Mouse (Mus musculus): ENCODE data around the gene Dock10. TPM values are rescaled to one million over a fixed set of nuclear protein-coding genes. Genes with fewer than 3 reads are reported as not detected.

Gene Dock10
- polyA plus RNA-seq, 1 experiment from 2014 or later = 5.5 TPM

DNA sequence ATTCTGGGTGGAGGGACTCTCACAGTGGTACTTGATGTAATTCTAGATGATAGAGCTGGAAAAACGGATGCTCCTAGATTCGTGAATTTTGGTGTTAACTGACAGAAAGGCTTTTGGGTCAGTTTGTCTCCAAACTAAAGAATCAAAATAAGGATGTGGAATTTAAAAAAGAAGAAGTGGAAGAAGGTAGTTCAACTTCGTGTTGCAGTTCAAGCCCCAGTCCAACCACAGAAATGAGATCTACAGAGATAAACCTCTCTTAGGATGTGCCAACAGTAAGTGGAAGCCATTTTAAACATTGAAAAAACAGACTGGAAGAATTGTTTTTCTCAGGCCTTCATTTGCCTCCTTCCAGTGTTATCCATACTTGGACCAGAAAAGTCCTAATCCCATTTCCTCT is 111.7 kb downstream of the Dock10 start:
- no peaks in the 10 kb centered on the region for H3K27me3 ChIP-seq
- H3K9me3 ChIP-seq = no peaks in the 10 kb centered on the region
- no peaks in the 10 kb centered on the region for H3K4me1 ChIP-seq (replicated peaks)
- H3K27ac ChIP-seq (replicated peaks) = no peak overlapping the region
- ATAC-seq (ENCODE audit: low FRiP score, low read depth) = no peak
- no peak overlapping the region for H3K4me3 ChIP-seq
- H3K4me2 ChIP-seq = no peak overlapping the region
- H3K9ac ChIP-seq = no peak overlapping the region
- 85% methylated on average over 3 of the region's 3 CpGs for WGBS
- no peaks in the 10 kb centered on the region for H3K36me3 ChIP-seq

DNA sequence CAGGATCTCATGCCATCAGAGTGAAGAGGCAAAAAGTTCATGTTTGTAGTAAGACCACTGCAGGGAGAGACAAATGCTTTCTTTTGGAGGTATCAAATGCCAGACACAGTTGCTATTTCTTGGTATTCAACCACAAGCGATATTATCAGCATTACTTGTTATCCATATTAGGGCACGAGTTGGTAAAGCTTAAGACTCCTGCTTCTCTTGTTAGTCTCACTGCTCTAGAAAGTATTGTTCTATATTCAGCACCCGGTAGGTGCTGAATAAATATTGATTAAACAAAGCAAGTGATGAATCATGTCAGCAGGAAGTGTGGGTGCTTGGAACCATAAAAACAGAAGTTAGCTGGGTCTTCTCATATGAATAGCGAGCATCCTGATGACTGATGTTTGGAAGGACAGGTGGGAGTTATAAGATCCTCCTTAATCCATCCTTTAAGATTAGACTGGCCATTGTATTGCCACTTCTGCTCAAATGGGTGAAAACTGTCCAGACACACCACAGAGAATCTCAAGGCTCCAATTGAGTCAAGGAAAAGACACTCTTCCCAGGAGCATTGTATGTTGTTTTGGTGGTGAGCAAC is 114.4 kb downstream of the Dock10 start:
- no peaks in the 10 kb centered on the region for H3K36me3 ChIP-seq
- no peaks in the 10 kb centered on the region for H3K4me1 ChIP-seq (replicated peaks)
- ATAC-seq (ENCODE audit: low FRiP score, low read depth) = no peak
- H3K9ac ChIP-seq = no peak overlapping the region
- H3K9me3 ChIP-seq = no peaks in the 10 kb centered on the region
- H3K27ac ChIP-seq (replicated peaks) = no peak overlapping the region
- H3K4me3 ChIP-seq = no peak overlapping the region
- H3K27me3 ChIP-seq = no peaks in the 10 kb centered on the region
- 89% methylated on average over 4 of the region's 4 CpGs for WGBS
- no peak overlapping the region for H3K4me2 ChIP-seq

DNA sequence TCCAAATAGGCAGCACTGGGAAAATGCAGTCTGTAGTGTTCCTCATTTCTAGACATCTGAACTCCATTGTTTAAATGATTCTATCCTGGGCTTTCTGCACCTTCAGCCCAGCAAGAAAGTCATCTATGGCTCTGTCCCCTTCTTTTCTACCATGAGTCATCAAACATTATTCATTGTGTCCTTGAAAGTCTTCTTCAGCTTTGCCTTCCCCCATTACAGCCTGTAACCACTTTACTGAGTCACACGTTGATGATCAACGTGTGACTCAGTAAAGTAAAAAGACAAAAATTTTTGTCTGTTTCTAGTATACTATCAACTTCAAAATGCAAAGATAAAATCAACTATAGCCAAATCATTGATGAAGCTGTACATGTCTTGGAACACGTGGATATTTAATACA is 116.5 kb downstream of the Dock10 start:
- WGBS = 90% methylated on average over 3 of the region's 3 CpGs
- H3K4me3 ChIP-seq = no peak overlapping the region
- H3K36me3 ChIP-seq = no peaks in the 10 kb centered on the region
- H3K4me2 ChIP-seq = no peak overlapping the region
- H3K9ac ChIP-seq = no peak overlapping the region
- H3K4me1 ChIP-seq (replicated peaks) = no peaks in the 10 kb centered on the region
- H3K27me3 ChIP-seq = no peaks in the 10 kb centered on the region
- no peak for ATAC-seq (ENCODE audit: low FRiP score, low read depth)
- H3K9me3 ChIP-seq = no peaks in the 10 kb centered on the region
- H3K27ac ChIP-seq (replicated peaks) = no peak overlapping the region

DNA sequence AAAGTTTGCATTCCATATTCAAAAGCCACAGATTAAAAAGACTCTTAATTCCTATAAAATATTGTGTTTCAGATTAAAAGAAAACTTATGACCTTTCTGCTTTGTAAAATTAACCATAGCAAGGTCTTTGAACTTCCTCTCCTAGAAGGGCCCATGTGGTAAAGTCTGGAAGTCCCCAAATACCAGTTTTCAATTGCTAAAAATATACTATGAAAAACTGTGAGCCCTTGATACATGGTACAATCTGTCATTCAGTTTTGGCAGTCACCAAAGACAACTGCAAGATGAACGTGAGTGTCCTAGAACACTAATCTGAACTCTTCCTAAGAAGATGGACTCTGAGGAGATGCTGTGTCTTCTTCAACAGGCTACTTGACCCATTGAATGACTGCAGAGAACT is 117.0 kb downstream of the Dock10 start:
- Histone ChIP-seq H3K27ac (replicated peaks) (no peak overlapping the region), H3K9me3 (no peaks in the 10 kb centered on the region), H3K4me2 (no peak overlapping the region), H3K9ac (no peak overlapping the region), H3K27me3 (no peaks in the 10 kb centered on the region), H3K4me3 (no peak overlapping the region), H3K36me3 (no peaks in the 10 kb centered on the region), H3K4me1 (replicated peaks) (no peaks in the 10 kb centered on the region)
- WGBS = 92% methylated on average over 1 of the region's 1 CpGs
- ATAC-seq (ENCODE audit: low FRiP score, low read depth) = no peak

DNA sequence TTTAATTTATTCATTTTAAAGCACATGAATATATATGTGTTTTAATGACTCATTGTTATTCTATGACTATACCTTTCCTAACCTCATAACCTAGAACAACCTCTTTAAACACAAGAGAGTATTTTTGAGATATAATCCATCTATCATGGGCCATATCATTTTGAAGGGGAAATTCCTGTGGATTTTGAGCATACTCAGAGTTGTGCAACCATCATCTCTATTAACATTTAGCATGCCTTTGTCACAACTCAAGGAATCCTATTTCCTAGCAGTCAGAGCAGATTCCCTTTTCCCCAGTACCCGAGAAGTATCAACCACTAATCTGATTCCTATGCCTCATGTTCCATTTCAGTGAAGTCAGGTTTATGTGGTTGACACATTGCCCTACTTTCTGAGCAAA is 118.8 kb downstream of the Dock10 start:
- no peak overlapping the region for H3K4me2 ChIP-seq
- no peaks in the 10 kb centered on the region for H3K36me3 ChIP-seq
- H3K4me1 ChIP-seq (replicated peaks) = no peaks in the 10 kb centered on the region
- no peak for ATAC-seq (ENCODE audit: low FRiP score, low read depth)
- H3K27ac ChIP-seq (replicated peaks) = no peak overlapping the region
- 86% methylated on average over 1 of the region's 1 CpGs for WGBS
- H3K9me3 ChIP-seq = no peaks in the 10 kb centered on the region
- no peak overlapping the region for H3K9ac ChIP-seq
- H3K4me3 ChIP-seq = no peak overlapping the region
- H3K27me3 ChIP-seq = no peaks in the 10 kb centered on the region

DNA sequence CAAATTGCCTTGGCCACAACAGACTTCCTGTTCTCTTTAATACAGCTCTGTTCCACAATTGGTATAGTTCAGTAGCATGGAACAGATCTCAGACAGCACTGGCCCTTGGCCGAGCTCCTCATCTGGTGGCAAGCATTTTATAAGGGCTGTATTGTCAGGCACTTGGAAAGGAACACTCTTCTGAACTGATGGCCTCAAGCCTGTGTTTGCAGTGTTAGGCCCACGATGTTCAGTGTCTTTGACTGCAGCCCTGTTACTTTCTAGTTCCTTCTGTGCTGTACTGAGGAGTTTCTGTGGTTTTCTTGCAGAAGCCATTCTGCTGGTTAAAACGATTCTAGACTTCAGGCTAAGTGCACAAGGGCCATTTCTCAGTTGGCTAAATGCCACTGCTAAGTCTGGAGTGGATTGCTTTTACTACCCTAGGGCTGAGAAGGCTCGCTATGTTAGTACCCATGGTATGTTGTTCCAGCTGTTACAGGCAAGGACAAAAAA is 121.1 kb downstream of the Dock10 start:
- H3K9ac ChIP-seq = no peak overlapping the region
- no peaks in the 10 kb centered on the region for H3K4me1 ChIP-seq (replicated peaks)
- no peaks in the 10 kb centered on the region for H3K9me3 ChIP-seq
- H3K4me2 ChIP-seq = no peak overlapping the region
- peak; percentile 56; the same call in 1 of the 2 replicates for ATAC-seq (ENCODE audit: low FRiP score, low read depth)
- no peak overlapping the region for H3K4me3 ChIP-seq
- WGBS = 72% methylated on average over 4 of the region's 4 CpGs
- no peak overlapping the region for H3K27ac ChIP-seq (replicated peaks)
- H3K36me3 ChIP-seq = no peaks in the 10 kb centered on the region
- H3K27me3 ChIP-seq = no peaks in the 10 kb centered on the region

DNA sequence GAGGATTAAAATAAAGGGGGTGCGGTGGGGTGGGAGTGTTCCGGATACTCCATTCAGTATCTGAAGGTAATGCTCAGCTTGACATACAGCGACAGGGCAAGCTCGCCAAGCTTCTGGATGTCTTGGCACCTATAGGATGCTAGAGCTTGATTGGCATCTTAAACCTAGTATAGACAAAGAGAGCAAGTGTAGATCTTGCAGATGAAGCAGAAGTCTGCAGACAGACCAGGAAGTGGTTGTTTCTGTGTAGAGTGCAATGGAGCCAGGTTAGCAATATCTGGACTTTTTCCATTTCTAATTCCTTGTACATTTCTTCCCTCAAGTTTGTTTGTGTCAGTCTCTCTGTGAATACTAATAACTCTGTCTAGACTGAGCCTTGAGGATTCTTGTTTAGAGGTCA is 122.5 kb downstream of the Dock10 start:
- Histone ChIP-seq H3K4me2 (no peak overlapping the region), H3K27me3 (no peaks in the 10 kb centered on the region), H3K36me3 (no peaks in the 10 kb centered on the region), H3K4me1 (replicated peaks) (peaks cover 1% of the 10 kb centered on the region), H3K4me3 (no peak overlapping the region), H3K27ac (replicated peaks) (no peak overlapping the region), H3K9ac (no peak overlapping the region), H3K9me3 (no peaks in the 10 kb centered on the region)
- WGBS = 94% methylated on average over 4 of the region's 4 CpGs
- no peak for ATAC-seq (ENCODE audit: low FRiP score, low read depth)

DNA sequence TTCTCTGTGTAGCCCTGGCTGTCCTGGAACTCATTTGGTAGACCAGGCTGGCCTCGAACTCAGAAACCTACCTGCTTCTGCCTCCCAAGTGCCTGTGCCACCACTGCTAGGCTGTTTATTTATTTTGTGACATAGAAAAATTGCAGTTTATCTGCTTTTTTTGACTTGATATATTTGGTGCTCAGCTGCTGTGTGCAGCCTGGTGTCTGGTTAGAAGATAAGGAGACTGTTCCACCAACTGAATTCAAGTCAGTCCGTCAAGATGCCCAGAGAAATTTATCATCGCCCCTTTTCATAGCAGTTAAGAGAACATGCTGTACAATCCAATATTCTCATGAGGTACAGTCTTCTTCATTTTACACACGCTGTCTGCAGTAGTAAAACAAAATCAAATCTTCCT is 124.8 kb downstream of the Dock10 start:
- Histone ChIP-seq H3K27me3 (no peaks in the 10 kb centered on the region), H3K9ac (no peak overlapping the region), H3K4me1 (replicated peaks) (peaks cover 10% of the 10 kb centered on the region), H3K9me3 (no peaks in the 10 kb centered on the region), H3K36me3 (no peaks in the 10 kb centered on the region), H3K4me3 (no peak overlapping the region), H3K27ac (replicated peaks) (no peak overlapping the region), H3K4me2 (no peak overlapping the region)
- WGBS = 86% methylated on average over 4 of the region's 4 CpGs
- ATAC-seq (ENCODE audit: low FRiP score, low read depth) = no peak

DNA sequence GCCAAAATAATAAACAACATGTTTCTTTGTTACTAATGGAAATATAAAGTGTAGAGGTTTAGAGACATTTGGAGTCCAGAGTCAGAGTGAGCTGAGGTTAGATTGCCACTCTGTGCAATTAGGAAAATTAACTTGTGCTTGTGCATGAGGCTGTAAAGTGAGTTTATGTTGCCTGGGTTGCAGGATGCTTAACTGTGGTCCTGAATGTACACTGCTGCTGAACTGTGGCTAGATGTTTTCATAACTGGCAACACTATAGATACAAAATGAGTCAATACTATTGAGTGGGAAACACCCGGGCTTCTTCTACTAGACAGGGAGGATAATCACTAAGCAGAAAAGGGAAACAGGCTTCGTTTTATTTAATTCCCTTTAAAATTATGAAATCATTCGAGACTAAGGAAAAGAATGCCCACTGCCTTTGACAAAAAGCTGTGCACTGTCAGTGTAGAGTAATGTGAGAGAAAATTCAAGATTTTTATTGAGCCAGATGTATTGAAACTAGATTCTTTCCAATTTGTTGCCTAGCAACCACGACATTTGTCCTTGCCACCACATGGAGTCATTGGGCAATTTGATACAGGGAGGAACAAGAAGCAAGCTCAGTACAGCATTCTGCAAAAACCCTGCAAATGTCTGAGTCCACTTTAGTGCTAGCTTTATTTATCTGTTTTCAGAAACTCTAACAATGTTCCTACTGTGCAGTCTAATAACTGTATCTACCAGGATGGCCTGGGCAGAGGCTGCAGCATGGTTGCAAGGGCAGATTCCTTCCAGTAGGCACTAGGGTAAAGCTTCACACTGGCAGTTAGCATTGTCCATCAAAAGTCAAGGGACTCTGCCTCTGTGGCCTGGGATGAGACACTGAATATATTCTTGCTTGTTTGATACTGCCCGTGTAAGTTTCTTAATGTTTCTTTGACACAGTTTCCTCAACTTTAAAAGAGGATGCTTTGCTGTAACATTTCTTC is 127.9 kb downstream of the Dock10 start:
- no peaks in the 10 kb centered on the region for H3K36me3 ChIP-seq
- no peaks in the 10 kb centered on the region for H3K9me3 ChIP-seq
- peaks cover 10% of the 10 kb centered on the region for H3K4me1 ChIP-seq (replicated peaks)
- H3K4me2 ChIP-seq = no peak overlapping the region
- no peak overlapping the region for H3K4me3 ChIP-seq
- ATAC-seq (ENCODE audit: low FRiP score, low read depth) = peak; percentile 74; the same call in 1 of the 2 replicates
- H3K27me3 ChIP-seq = no peaks in the 10 kb centered on the region
- no peak overlapping the region for H3K9ac ChIP-seq
- peak overlapping the region; percentile 46 for H3K27ac ChIP-seq (replicated peaks)
- WGBS = 28% methylated on average over 5 of the region's 5 CpGs

DNA sequence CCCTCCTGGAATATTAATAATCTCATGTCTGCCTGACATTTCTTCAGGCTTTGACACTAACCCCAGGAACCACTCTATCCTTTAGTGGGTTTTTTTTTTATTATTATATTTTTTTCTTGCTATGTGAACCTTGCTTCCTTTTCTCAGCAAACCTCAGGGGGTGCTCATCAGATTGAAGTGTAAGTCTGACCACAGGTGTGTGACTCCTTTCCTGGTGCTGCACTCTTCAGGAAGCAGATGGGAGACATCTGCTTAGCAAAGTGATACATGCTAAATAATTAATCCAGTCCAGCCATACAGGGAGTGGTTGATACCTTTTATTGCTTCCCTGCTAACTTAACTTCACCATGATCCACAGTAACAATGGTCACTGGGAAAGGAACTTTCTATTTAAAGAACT is 130.3 kb downstream of the Dock10 start:
- no peak for ATAC-seq (ENCODE audit: low FRiP score, low read depth)
- H3K4me1 ChIP-seq (replicated peaks) = peaks cover 10% of the 10 kb centered on the region
- H3K27me3 ChIP-seq = no peaks in the 10 kb centered on the region
- no peak overlapping the region for H3K4me3 ChIP-seq
- H3K36me3 ChIP-seq = no peaks in the 10 kb centered on the region
- no peak overlapping the region for H3K27ac ChIP-seq (replicated peaks)
- H3K9ac ChIP-seq = no peak overlapping the region
- H3K9me3 ChIP-seq = no peaks in the 10 kb centered on the region
- no peak overlapping the region for H3K4me2 ChIP-seq

DNA sequence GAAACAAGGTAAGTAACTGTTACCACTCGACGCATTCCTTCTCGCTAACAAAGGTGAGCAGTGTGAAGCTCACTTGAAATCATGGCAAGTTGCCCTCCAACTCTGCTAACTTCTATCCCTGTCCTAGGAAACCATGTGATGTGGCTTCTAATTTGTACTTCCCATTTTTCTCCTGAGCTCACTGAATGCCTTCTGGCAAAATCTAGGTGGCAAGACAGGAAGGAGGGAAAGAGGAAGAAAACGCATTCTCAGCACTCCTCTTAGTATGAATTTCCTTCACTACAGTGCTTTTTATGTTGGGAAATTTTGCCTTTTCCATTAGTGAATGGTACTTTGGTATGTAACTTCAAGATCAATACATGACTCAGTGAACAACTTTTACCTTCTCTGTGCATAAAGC is 131.5 kb downstream of the Dock10 start:
- H3K27me3 ChIP-seq = no peaks in the 10 kb centered on the region
- no peaks in the 10 kb centered on the region for H3K36me3 ChIP-seq
- no peak overlapping the region for H3K27ac ChIP-seq (replicated peaks)
- H3K4me2 ChIP-seq = no peak overlapping the region
- H3K9me3 ChIP-seq = no peaks in the 10 kb centered on the region
- no peak for ATAC-seq (ENCODE audit: low FRiP score, low read depth)
- peaks cover 10% of the 10 kb centered on the region for H3K4me1 ChIP-seq (replicated peaks)
- WGBS = 91% methylated on average over 4 of the region's 4 CpGs
- H3K4me3 ChIP-seq = no peak overlapping the region
- H3K9ac ChIP-seq = no peak overlapping the region

DNA sequence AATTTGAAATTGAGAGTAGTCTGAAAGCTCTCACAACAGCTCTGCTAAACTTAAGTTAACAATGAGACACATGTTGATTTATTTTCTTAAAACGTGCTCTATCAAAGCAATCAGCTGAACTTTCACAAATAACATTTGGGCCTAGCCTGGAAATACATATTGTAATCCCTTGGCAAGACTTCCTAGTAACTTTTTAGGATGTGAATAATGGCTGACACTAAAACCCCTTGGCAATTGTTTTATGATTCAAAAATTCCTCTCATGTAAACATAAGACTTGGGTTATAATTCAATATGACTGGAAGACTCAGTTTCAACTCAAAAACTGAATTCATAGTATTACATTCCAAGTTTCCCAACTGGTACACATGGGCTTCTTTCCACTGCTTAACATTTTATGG is 133.0 kb downstream of the Dock10 start:
- no peak for ATAC-seq (ENCODE audit: low FRiP score, low read depth)
- Histone ChIP-seq H3K9me3 (no peaks in the 10 kb centered on the region), H3K27ac (replicated peaks) (no peak overlapping the region), H3K27me3 (no peaks in the 10 kb centered on the region), H3K36me3 (no peaks in the 10 kb centered on the region), H3K4me2 (no peak overlapping the region), H3K4me1 (replicated peaks) (peaks cover 4% of the 10 kb centered on the region), H3K9ac (no peak overlapping the region), H3K4me3 (no peak overlapping the region)
- 84% methylated on average over 1 of the region's 1 CpGs for WGBS
